Mouse (Mus musculus) forebrain, embryonic 13.5 days (tissue): ENCODE measurements at regions not wholly inside any gene's neighbourhood (a gene's known extent, or its start where the extent isn't known, plus 50 kb on each side); places are given as distances from the start of the nearest gene placed in this dataset.
A peak's percentile ranks its signal among the peaks of the same experiment; 100 is the strongest.

Source experiments
- ATAC-seq: fragments of 200-750 bp; cut with Nextera tagmentation; 2 replicates; pipeline ENCODE4 v1.8.0; 2017
- H3K27ac ChIP-seq: fragments of 300-500 bp; sonication (generic); 2 replicates; pipeline ENCODE4 v1.5.1; 2015; ENCODE audit warnings: inconsistent platforms, mild to moderate bottlenecking, moderate library complexity
- H3K27me3 ChIP-seq: fragments of 300-500 bp; sonication (generic); 2 replicates; pipeline ENCODE4 v1.6.1; 2015; ENCODE audit warnings: mild to moderate bottlenecking, inconsistent platforms
- H3K36me3 ChIP-seq: fragments of 300-500 bp; sonication (generic); 2 replicates; pipeline ENCODE4 v1.6.1; 2015; ENCODE audit warnings: mild to moderate bottlenecking, inconsistent platforms; ENCODE audit not compliant: poor library complexity, severe bottlenecking
- H3K4me1 ChIP-seq: fragments of 300-500 bp; sonication (generic); 2 replicates; pipeline ENCODE4 v1.6.1; 2015; ENCODE audit warnings: inconsistent platforms
- H3K4me2 ChIP-seq: fragments of 300-500 bp; sonication (generic); 2 replicates; pipeline ENCODE4 v1.6.1; 2015; ENCODE audit warnings: inconsistent platforms, mild to moderate bottlenecking, moderate library complexity
- H3K4me3 ChIP-seq: fragments of 300-500 bp; sonication (generic); 2 replicates; pipeline ENCODE4 v1.5.1; 2015; ENCODE audit warnings: mild to moderate bottlenecking, inconsistent platforms
- H3K9ac ChIP-seq: fragments of 300-500 bp; sonication (generic); 2 replicates; pipeline ENCODE4 v1.6.1; 2015; ENCODE audit warnings: mild to moderate bottlenecking, inconsistent platforms
- H3K9me3 ChIP-seq: fragments of 300-500 bp; sonication (generic); replicated peaks from 2 replicates; pipeline ENCODE4 v1.6.1; 2016; ENCODE audit warnings: inconsistent platforms
- WGBS: fragments of 180-500 bp; shearing (Covaris S2); methylation state at CpG from one replicate; pipeline ENCODE4 v1.1.7; 2015; 5-methylcytosine and 5-hydroxymethylcytosine counted together

- Histone ChIP-seq H3K4me3 (no peak overlapping the region), H3K9ac (no peak overlapping the region), H3K27me3 (0 out of 2 replicates have a peak, but pooled peaks cover 12% of the 10 kb centered on the region), H3K27ac (no peak overlapping the region), H3K9me3 (no peaks in the 10 kb centered on the region), H3K4me1 (0 out of 2 replicates have a peak, but pooled peaks cover 3% of the 10 kb centered on the region), H3K4me2 (no peak overlapping the region), H3K36me3 (no peaks in the 10 kb centered on the region)
- 93% methylated on average over 1 of the region's 1 CpGs for WGBS
- ATAC-seq, result no peak
Measured at GRCm38 (mm10) chr4:7987781-7988180, 251.1 kb downstream of the Car8 start.

- H3K4me3 ChIP-seq, result no peak overlapping the region
- no peak overlapping the region for H3K9ac ChIP-seq
- 0 out of 2 replicates have a peak, but pooled peaks cover 8% of the 10 kb centered on the region for H3K27me3 ChIP-seq
- no peaks in the 10 kb centered on the region for H3K36me3 ChIP-seq
- H3K4me2 ChIP-seq, result no peak overlapping the region
- H3K9me3 ChIP-seq, result no peaks in the 10 kb centered on the region
- H3K4me1 ChIP-seq, result 0 out of 2 replicates have a peak, but pooled peaks cover 3% of the 10 kb centered on the region
- H3K27ac ChIP-seq, result no peak overlapping the region
- no peak for ATAC-seq
- 85% methylated on average over 3 of the region's 3 CpGs for WGBS
Measured at GRCm38 (mm10) chr4:7987346-7987745, 251.5 kb downstream of the Car8 start.

GRCm38 (mm10) chr4:7984814-7985213 lies 254.0 kb downstream of the Car8 start:
- no peaks in the 10 kb centered on the region for H3K9me3 ChIP-seq
- no peak for ATAC-seq
- H3K4me3 ChIP-seq, result no peak overlapping the region
- no peak overlapping the region for H3K4me2 ChIP-seq
- 0 out of 2 replicates have a peak, but pooled peaks cover 3% of the 10 kb centered on the region for H3K4me1 ChIP-seq
- no peak overlapping the region for H3K27ac ChIP-seq
- 59% methylated on average over 6 of the region's 6 CpGs for WGBS
- H3K36me3 ChIP-seq, result no peaks in the 10 kb centered on the region
- 0 out of 2 replicates have a peak, but pooled peaks cover 7% of the 10 kb centered on the region for H3K27me3 ChIP-seq
- H3K9ac ChIP-seq, result no peak overlapping the region

- ATAC-seq, result no peak
- Histone ChIP-seq H3K27ac (no peak overlapping the region), H3K27me3 (no peaks in the 10 kb centered on the region), H3K36me3 (no peaks in the 10 kb centered on the region), H3K9me3 (no peaks in the 10 kb centered on the region), H3K9ac (no peak overlapping the region), H3K4me2 (no peak overlapping the region), H3K4me3 (no peak overlapping the region), H3K4me1 (no peaks in the 10 kb centered on the region)
- whole genome bisulfite sequencing, result 79% methylated on average over 12 of the region's 12 CpGs
Measured at GRCm38 (mm10) chr4:7979772-7980351, 259.0 kb downstream of the Car8 start.

GRCm38 (mm10) chr4:7977661-7978444 lies 261.0 kb downstream of the Car8 start:
- Histone ChIP-seq H3K27ac (no peak overlapping the region), H3K27me3 (no peaks in the 10 kb centered on the region), H3K36me3 (no peaks in the 10 kb centered on the region), H3K4me1 (no peaks in the 10 kb centered on the region), H3K4me2 (no peak overlapping the region), H3K9me3 (no peaks in the 10 kb centered on the region), H3K9ac (no peak overlapping the region), H3K4me3 (no peak overlapping the region)
- ATAC-seq, result no peak
- 72% methylated on average over 5 of the region's 5 CpGs for WGBS

- Histone ChIP-seq H3K4me2 (no peak overlapping the region), H3K4me1 (no peaks in the 10 kb centered on the region), H3K9ac (no peak overlapping the region), H3K36me3 (no peaks in the 10 kb centered on the region), H3K4me3 (no peak overlapping the region), H3K27ac (no peak overlapping the region), H3K9me3 (no peaks in the 10 kb centered on the region; the same call in 1 of the 2 replicates), H3K27me3 (no peaks in the 10 kb centered on the region)
- no peak for ATAC-seq
- 62% methylated on average over 6 of the region's 6 CpGs for WGBS
Measured at GRCm38 (mm10) chr4:7970272-7970671, 268.6 kb downstream of the Car8 start.

- H3K4me2 ChIP-seq, result no peak overlapping the region
- 94% methylated on average over 5 of the region's 5 CpGs for WGBS
- H3K4me1 ChIP-seq, result no peaks in the 10 kb centered on the region
- H3K4me3 ChIP-seq, result no peak overlapping the region
- H3K27me3 ChIP-seq, result no peaks in the 10 kb centered on the region
- H3K36me3 ChIP-seq, result no peaks in the 10 kb centered on the region
- no peak for ATAC-seq
- H3K9ac ChIP-seq, result no peak overlapping the region
- H3K27ac ChIP-seq, result no peak overlapping the region
- no peaks in the 10 kb centered on the region; the same call in 1 of the 2 replicates for H3K9me3 ChIP-seq
Measured at GRCm38 (mm10) chr4:7965663-7966062, 273.2 kb downstream of the Car8 start.

GRCm38 (mm10) chr4:7961521-7962172 lies 277.2 kb downstream of the Car8 start:
- H3K4me3 ChIP-seq, result no peak overlapping the region
- H3K9ac ChIP-seq, result no peak overlapping the region
- H3K4me1 ChIP-seq, result no peaks in the 10 kb centered on the region
- H3K27me3 ChIP-seq, result no peaks in the 10 kb centered on the region
- 61% methylated on average over 5 of the region's 5 CpGs for WGBS
- no peak overlapping the region for H3K4me2 ChIP-seq
- H3K9me3 ChIP-seq, result no peaks in the 10 kb centered on the region; the same call in 1 of the 2 replicates
- peak; percentile 83; the same call in 1 of the 2 replicates for ATAC-seq
- H3K36me3 ChIP-seq, result no peaks in the 10 kb centered on the region
- no peak overlapping the region for H3K27ac ChIP-seq

GRCm38 (mm10) chr4:7960335-7960734 lies 278.5 kb downstream of the Car8 start:
- Histone ChIP-seq H3K4me2 (no peak overlapping the region), H3K9ac (no peak overlapping the region), H3K4me3 (no peak overlapping the region), H3K36me3 (no peaks in the 10 kb centered on the region), H3K27ac (no peak overlapping the region), H3K4me1 (no peaks in the 10 kb centered on the region), H3K27me3 (no peaks in the 10 kb centered on the region), H3K9me3 (no peaks in the 10 kb centered on the region)
- 66% methylated on average over 2 of the region's 2 CpGs for WGBS
- peak; percentile 59; the same call in 1 of the 2 replicates for ATAC-seq

GRCm38 (mm10) chr4:7948020-7948419 lies 290.8 kb downstream of the Car8 start:
- no peak overlapping the region for H3K27ac ChIP-seq
- no peak for ATAC-seq
- H3K4me1 ChIP-seq, result no peaks in the 10 kb centered on the region
- WGBS, result 78% methylated on average over 1 of the region's 1 CpGs
- no peaks in the 10 kb centered on the region for H3K27me3 ChIP-seq
- H3K4me3 ChIP-seq, result no peak overlapping the region
- no peaks in the 10 kb centered on the region for H3K36me3 ChIP-seq
- H3K4me2 ChIP-seq, result no peak overlapping the region
- no peak overlapping the region for H3K9ac ChIP-seq
- no peaks in the 10 kb centered on the region for H3K9me3 ChIP-seq

GRCm38 (mm10) chr4:7921503-7921902 lies 317.3 kb downstream of the Car8 start:
- no peaks in the 10 kb centered on the region for H3K4me1 ChIP-seq
- H3K27me3 ChIP-seq, result no peaks in the 10 kb centered on the region
- no peak overlapping the region for H3K4me2 ChIP-seq
- H3K27ac ChIP-seq, result no peak overlapping the region
- H3K36me3 ChIP-seq, result no peaks in the 10 kb centered on the region
- H3K9me3 ChIP-seq, result no peaks in the 10 kb centered on the region
- 71% methylated on average over 2 of the region's 2 CpGs for WGBS
- H3K4me3 ChIP-seq, result no peak overlapping the region
- no peak overlapping the region for H3K9ac ChIP-seq
- no peak for ATAC-seq

- Histone ChIP-seq H3K4me1 (no peaks in the 10 kb centered on the region), H3K36me3 (no peaks in the 10 kb centered on the region), H3K4me3 (no peak overlapping the region), H3K9me3 (no peaks in the 10 kb centered on the region), H3K27me3 (no peaks in the 10 kb centered on the region), H3K9ac (no peak overlapping the region), H3K4me2 (no peak overlapping the region), H3K27ac (no peak overlapping the region)
- no peak for ATAC-seq
- WGBS, result 93% methylated on average over 2 of the region's 2 CpGs
Measured at GRCm38 (mm10) chr4:7913191-7913590, 325.6 kb downstream of the Car8 start.
